Mouse (Mus musculus): ENCODE results near the gene Olfr64.

- TF ChIP-seq POLR2A (IDR thresholded peaks at IDR 0.05; ENCODE audit: insufficient read depth, low read length) (no peak), CTCF (IDR thresholded peaks at IDR 0.05; ENCODE audit: low read depth, low read length) (no peak), EP300 (IDR thresholded peaks at IDR 0.05; ENCODE audit: insufficient read depth, low read depth, low read length) (no peak)
Observed at GRCm38 (mm10) chr7:103861531-103861930, 32.8 kb downstream of the Olfr64 start.
